Mouse (Mus musculus): ENCODE measurements around the gene Nkx2-4. TPM values are rescaled to one million over a fixed set of nuclear protein-coding genes. Genes with fewer than 3 reads are reported as not detected.
A peak's percentile ranks its signal among the peaks of the same experiment; 100 is the strongest.

Gene Nkx2-4
- polyA plus RNA-seq, 1 experiment: not detected

DNA sequence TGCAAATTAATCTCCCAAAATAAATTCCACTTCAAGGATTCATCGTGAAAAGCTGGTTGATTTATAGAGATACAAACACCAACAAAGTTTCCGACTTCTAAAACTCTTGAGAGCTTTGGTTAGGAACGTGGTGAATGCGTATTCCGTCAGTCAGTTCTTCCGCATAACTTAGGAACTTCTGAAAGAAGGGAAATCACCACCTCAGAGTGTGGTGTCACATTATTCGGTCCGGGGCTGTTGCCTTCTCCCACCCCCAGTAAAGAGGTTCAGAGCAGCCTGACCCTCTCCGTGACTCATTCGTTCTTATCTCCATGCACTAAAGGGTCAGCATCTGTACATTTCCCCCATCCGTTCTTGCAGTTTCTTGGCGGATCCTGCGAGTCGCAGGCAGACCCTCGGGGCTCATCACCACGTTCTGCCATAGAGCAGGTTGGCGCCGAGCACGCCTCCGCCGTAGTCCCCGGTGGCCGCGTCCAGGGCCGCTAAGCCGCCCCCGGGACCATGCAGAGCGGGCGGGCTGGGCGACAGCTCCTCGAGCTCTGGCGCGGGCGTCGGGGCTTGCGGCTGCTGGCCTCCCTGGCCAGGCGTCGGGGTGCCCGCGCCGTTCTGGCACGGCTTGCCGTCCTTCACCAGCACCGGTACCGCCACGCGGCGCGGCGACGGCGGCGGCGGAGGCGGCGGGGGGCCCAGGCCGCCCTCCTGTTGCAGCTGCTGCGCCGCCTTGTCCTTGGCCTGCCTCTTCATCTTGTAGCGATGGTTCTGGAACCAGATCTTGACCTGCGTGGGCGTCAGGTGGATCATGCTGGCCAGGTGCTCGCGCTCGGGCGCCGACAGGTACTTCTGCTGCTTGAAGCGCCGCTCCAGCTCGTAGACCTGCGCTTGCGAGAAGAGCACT, 1.5 kb downstream of the Nkx2-4 start:
- Histone ChIP-seq H3K36me3 (ENCODE audit: control insufficient read depth, insufficient read depth, low read length, poor library complexity, severe bottlenecking) (no peaks in the 10 kb centered on the region), H3K27ac (ENCODE audit: insufficient read depth, low read length) (no peak overlapping the region), H3K4me1 (ENCODE audit: control insufficient read depth, insufficient read depth, low read length) (no peaks in the 10 kb centered on the region), H3K9ac (ENCODE audit: low read depth, poor library complexity, severe bottlenecking) (peak overlapping the region; percentile 93; the same call in 1 of the 2 replicates), H3K9me3 (replicated peaks; ENCODE audit: control insufficient read depth, insufficient read depth, low read length, poor library complexity, severe bottlenecking) (no peaks in the 10 kb centered on the region), H3K4me3 (ENCODE audit: low read depth, low read length) (peak overlapping the region; percentile 59), H3K27me3 (ENCODE audit: control insufficient read depth, insufficient read depth, low read length, poor library complexity, severe bottlenecking) (peaks cover 29% of the 10 kb centered on the region)
- no peak for TF ChIP-seq POLR2A (IDR thresholded peaks at IDR 0.05; ENCODE audit: insufficient read depth, low read length)
- TF ChIP-seq CTCF (IDR thresholded peaks at IDR 0.05; ENCODE audit: low read depth, low read length): no peak
- no peak for TF ChIP-seq EP300 (IDR thresholded peaks at IDR 0.05; ENCODE audit: insufficient read depth, low read depth, low read length)

DNA sequence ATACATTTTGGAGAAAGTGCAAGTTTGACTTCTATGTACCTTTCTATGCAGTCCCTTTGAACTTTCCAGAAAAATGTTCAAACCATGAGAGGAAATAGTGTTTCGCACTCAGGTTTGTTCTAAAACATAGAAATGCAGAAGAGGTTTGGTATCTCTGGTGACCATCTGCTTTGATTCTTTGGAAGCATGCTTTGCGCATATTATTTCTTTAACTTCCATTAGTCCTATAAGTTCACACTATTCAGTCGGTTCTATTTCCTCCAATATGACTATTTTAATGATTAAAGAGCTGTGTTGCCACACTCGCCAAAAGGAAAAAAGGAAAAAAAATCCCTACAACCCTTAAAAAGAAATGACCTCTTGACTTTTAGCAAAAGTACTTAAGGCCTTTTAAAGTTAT, 2.9 kb downstream of the Nkx2-4 start:
- no peaks in the 10 kb centered on the region for H3K9me3 ChIP-seq (replicated peaks; ENCODE audit: control insufficient read depth, insufficient read depth, low read length, poor library complexity, severe bottlenecking)
- H3K27ac ChIP-seq (ENCODE audit: insufficient read depth, low read length): no peak overlapping the region
- no peak overlapping the region for H3K9ac ChIP-seq (ENCODE audit: low read depth, poor library complexity, severe bottlenecking)
- H3K4me3 ChIP-seq (ENCODE audit: low read depth, low read length): no peak overlapping the region
- no peaks in the 10 kb centered on the region for H3K4me1 ChIP-seq (ENCODE audit: control insufficient read depth, insufficient read depth, low read length)
- H3K36me3 ChIP-seq (ENCODE audit: control insufficient read depth, insufficient read depth, low read length, poor library complexity, severe bottlenecking): no peaks in the 10 kb centered on the region; the same call in 1 of the 2 replicates
- H3K27me3 ChIP-seq (ENCODE audit: control insufficient read depth, insufficient read depth, low read length, poor library complexity, severe bottlenecking): peaks cover 27% of the 10 kb centered on the region
- TF ChIP-seq CTCF (IDR thresholded peaks at IDR 0.05; ENCODE audit: low read depth, low read length) (no peak), EP300 (IDR thresholded peaks at IDR 0.05; ENCODE audit: insufficient read depth, low read depth, low read length) (no peak), POLR2A (IDR thresholded peaks at IDR 0.05; ENCODE audit: insufficient read depth, low read length) (no peak)

DNA sequence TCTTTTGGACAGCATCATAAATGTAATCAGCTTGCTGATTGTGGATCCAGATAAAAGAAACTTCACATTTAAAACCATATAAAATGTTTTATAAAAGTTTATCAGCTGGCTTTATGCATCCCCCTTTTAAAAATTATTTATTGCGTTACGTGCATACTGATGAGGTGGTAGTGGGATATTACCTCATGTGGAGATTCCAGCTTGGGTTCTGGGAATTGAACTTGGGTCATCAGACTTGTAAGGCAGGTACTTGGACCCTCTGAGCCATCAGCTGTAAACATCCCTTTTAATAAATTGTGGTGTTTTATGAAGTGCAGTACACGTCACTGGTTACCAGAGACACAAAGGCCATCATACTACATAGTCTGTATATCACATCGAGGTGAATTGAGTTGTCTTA, 10.8 kb downstream of the Nkx2-4 start:
- Histone ChIP-seq H3K4me1 (ENCODE audit: control insufficient read depth, insufficient read depth, low read length) (no peaks in the 10 kb centered on the region), H3K36me3 (ENCODE audit: control insufficient read depth, insufficient read depth, low read length, poor library complexity, severe bottlenecking) (peaks cover 9% of the 10 kb centered on the region)

DNA sequence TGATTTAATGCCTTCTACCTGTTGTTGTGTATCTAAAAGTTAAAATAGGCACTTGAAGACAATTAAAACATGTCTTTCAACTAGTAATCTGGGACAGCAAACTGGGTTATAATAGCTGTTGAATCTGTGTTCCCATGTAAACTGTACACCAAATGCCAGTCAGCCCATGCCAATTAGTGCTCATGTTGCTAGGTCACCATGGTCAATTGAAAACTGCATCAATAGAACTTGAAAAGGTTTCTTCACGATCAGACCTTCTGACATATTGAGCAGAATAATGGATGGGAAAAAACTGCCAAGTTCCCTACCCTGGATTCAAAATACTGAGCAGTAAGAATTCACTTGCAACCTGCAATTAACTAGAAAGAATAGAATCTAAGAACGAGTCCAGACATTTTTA, 11.3 kb downstream of the Nkx2-4 start:
- no peak overlapping the region for H3K27ac ChIP-seq (ENCODE audit: insufficient read depth, low read length)
- H3K4me3 ChIP-seq (ENCODE audit: low read depth, low read length): no peak overlapping the region
- H3K27me3 ChIP-seq (ENCODE audit: control insufficient read depth, insufficient read depth, low read length, poor library complexity, severe bottlenecking): no peaks in the 10 kb centered on the region
- no peak overlapping the region for H3K9ac ChIP-seq (ENCODE audit: low read depth, poor library complexity, severe bottlenecking)
- no peaks in the 10 kb centered on the region for H3K9me3 ChIP-seq (replicated peaks; ENCODE audit: control insufficient read depth, insufficient read depth, low read length, poor library complexity, severe bottlenecking)
- H3K36me3 ChIP-seq (ENCODE audit: control insufficient read depth, insufficient read depth, low read length, poor library complexity, severe bottlenecking): peaks cover 11% of the 10 kb centered on the region
- H3K4me1 ChIP-seq (ENCODE audit: control insufficient read depth, insufficient read depth, low read length): no peaks in the 10 kb centered on the region
- TF ChIP-seq POLR2A (IDR thresholded peaks at IDR 0.05; ENCODE audit: insufficient read depth, low read length) (no peak), EP300 (IDR thresholded peaks at IDR 0.05; ENCODE audit: insufficient read depth, low read depth, low read length) (no peak), CTCF (IDR thresholded peaks at IDR 0.05; ENCODE audit: low read depth, low read length) (no peak)

More for the DNA sequence above, 10.8 kb downstream of the Nkx2-4 start:
- no peaks in the 10 kb centered on the region for H3K9me3 ChIP-seq (replicated peaks; ENCODE audit: control insufficient read depth, insufficient read depth, low read length, poor library complexity, severe bottlenecking)
- no peak for TF ChIP-seq EP300 (IDR thresholded peaks at IDR 0.05; ENCODE audit: insufficient read depth, low read depth, low read length)
- H3K4me3 ChIP-seq (ENCODE audit: low read depth, low read length): no peak overlapping the region
- H3K9ac ChIP-seq (ENCODE audit: low read depth, poor library complexity, severe bottlenecking): no peak overlapping the region
- H3K27me3 ChIP-seq (ENCODE audit: control insufficient read depth, insufficient read depth, low read length, poor library complexity, severe bottlenecking): no peaks in the 10 kb centered on the region
- no peak overlapping the region for H3K27ac ChIP-seq (ENCODE audit: insufficient read depth, low read length)

DNA sequence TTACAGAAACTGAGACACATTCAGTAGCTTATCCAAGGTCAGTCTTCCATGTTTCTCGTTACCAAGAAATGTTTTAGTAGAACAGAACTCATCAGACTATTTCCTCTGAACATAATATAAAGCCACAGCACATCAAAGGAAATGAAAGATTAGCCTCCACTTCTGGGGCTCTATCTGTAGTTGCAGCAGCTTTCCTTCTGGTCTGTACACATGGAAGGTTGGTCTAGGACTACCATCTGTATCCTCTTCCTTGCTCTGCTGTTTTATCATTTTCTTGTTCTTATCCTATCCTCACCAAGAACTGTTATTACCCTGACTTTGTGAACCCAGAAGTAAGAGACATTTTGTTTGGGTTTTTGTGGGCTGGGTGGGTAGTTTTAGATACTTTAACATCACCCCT, 14.9 kb downstream of the Nkx2-4 start:
- H3K4me1 ChIP-seq (ENCODE audit: control insufficient read depth, insufficient read depth, low read length): no peaks in the 10 kb centered on the region
- H3K36me3 ChIP-seq (ENCODE audit: control insufficient read depth, insufficient read depth, low read length, poor library complexity, severe bottlenecking): peaks cover 21% of the 10 kb centered on the region
- H3K27me3 ChIP-seq (ENCODE audit: control insufficient read depth, insufficient read depth, low read length, poor library complexity, severe bottlenecking): no peaks in the 10 kb centered on the region
- no peaks in the 10 kb centered on the region for H3K9me3 ChIP-seq (replicated peaks; ENCODE audit: control insufficient read depth, insufficient read depth, low read length, poor library complexity, severe bottlenecking)
- no peak overlapping the region for H3K4me3 ChIP-seq (ENCODE audit: low read depth, low read length)
- no peak overlapping the region for H3K9ac ChIP-seq (ENCODE audit: low read depth, poor library complexity, severe bottlenecking)
- TF ChIP-seq EP300 (IDR thresholded peaks at IDR 0.05; ENCODE audit: insufficient read depth, low read depth, low read length) (no peak), CTCF (IDR thresholded peaks at IDR 0.05; ENCODE audit: low read depth, low read length) (no peak), POLR2A (IDR thresholded peaks at IDR 0.05; ENCODE audit: insufficient read depth, low read length) (no peak)
- H3K27ac ChIP-seq (ENCODE audit: insufficient read depth, low read length): no peak overlapping the region

- no peak for TF ChIP-seq CTCF (IDR thresholded peaks at IDR 0.05; ENCODE audit: low read depth, low read length)
- TF ChIP-seq EP300 (IDR thresholded peaks at IDR 0.05; ENCODE audit: insufficient read depth, low read depth, low read length): no peak
- TF ChIP-seq POLR2A (IDR thresholded peaks at IDR 0.05; ENCODE audit: insufficient read depth, low read length): no peak
- peaks cover 20% of the 10 kb centered on the region for H3K36me3 ChIP-seq (ENCODE audit: control insufficient read depth, insufficient read depth, low read length, poor library complexity, severe bottlenecking)
- H3K27ac ChIP-seq (ENCODE audit: insufficient read depth, low read length): no peak overlapping the region
- H3K4me1 ChIP-seq (ENCODE audit: control insufficient read depth, insufficient read depth, low read length): no peaks in the 10 kb centered on the region
- no peak overlapping the region for H3K9ac ChIP-seq (ENCODE audit: low read depth, poor library complexity, severe bottlenecking)
- no peak overlapping the region for H3K4me3 ChIP-seq (ENCODE audit: low read depth, low read length)
- H3K27me3 ChIP-seq (ENCODE audit: control insufficient read depth, insufficient read depth, low read length, poor library complexity, severe bottlenecking): no peaks in the 10 kb centered on the region
- H3K9me3 ChIP-seq (replicated peaks; ENCODE audit: control insufficient read depth, insufficient read depth, low read length, poor library complexity, severe bottlenecking): no peaks in the 10 kb centered on the region
These were observed 16.2 kb downstream of the Nkx2-4 start for GRCm38 (mm10) chr2:147069077-147069476.

All from ES-Bruce4 (cell line).